Mouse (Mus musculus): ENCODE results near the gene Svs4.
"Not testable (repeated sequence)": the region's sequence is repeated elsewhere in the genome, so short reads cannot be mapped to it uniquely, and the experiment has no call there.

DNA sequence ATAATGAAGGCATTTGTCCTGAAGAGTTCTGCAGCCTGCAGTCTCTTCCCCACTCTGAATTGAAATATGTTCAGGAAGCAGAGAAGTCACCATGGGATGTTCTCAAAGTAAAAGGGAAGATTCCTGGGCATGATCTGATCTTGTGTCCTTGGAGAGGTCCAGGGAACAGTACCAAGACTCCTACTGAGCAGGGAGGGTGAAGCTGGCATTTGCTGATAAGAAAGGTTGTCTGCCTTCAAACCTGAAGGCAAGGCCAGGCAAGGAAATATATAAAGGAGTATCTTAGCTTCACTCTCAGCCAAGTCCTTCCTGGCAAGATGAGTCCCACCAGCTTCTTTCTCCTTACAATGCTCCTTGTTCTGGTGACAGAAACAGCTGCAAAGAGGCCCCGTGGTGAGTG, 38.2 kb upstream of the Svs4 start, which contains the start of gene Svs6:
- not testable (repeated sequence) for TF ChIP-seq MAFK (IDR thresholded peaks at IDR 0.05; ENCODE audit: insufficient read depth, low read depth, low read length); ZC3H11A (IDR thresholded peaks at IDR 0.05; ENCODE audit: borderline replicate concordance, low read depth, low read length); HCFC1 (IDR thresholded peaks at IDR 0.05; ENCODE audit: borderline replicate concordance, insufficient read depth, low read length)
